Mouse (Mus musculus): ENCODE results near the gene Tnip1.

The Tnip1 gene

DNA sequence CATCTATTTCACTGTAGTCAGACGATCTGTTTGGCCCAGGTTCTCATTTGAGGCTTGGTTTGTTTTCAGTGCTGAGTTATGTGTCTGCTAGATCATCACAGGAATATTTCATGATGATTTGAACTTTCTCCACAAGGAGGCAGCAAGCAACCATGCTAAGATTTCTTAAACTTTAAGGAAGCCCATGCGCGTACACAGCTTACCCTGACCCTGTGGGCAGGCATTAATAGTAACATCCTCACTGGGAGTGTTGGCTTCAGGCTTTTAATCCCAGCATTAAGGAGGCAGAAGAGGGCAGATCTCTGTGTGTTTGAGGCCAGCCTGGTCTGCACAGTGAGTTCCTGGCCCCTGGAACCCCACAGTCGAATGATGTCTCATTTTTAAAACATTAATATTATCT lies 83.3 kb downstream of the Tnip1 start:
- peak; percentile 87 for DNase-seq (ENCODE audit: low read depth)

DNA sequence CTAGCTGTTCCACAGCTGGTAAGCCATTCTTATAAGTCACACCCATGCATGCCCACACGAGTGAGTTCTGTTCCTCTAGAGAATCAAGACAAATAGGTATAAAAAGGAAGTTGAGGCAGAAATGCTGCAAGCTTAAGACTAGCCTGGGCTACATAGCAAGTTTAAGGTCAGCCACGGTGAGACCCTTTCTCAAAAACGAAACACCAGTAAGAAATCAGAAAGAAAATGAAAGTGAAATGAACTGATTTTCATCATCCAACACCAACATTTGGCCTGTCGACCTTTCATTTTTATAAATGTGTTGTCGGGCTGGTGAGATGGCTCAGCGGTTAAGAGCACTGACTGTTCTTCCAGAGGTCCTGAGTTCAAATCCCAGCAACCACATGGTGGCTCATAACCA lies 83.8 kb downstream of the Tnip1 start:
- DNase-seq (ENCODE audit: low read depth) = no peak

DNA sequence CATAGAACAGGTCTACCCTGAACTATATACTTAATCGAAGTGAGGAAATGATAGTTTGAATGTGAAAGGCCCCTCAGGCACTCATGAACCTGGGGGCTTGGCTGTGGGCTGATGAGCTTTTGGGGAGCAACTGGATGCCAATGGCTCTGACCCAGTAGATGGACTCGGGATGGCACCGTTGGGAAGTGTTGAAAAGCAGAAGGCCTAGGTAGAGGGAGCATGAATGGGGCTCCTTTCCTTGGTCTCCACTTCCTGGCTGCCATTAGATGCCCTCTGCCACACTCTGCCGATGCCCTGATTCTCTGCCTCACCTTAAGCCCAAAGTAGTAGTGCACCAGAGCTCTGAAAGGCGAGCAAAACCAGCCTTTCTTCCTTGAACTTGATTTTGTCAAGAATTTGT lies 86.7 kb downstream of the Tnip1 start:
- DNase-seq (ENCODE audit: low read depth) = no peak

DNA sequence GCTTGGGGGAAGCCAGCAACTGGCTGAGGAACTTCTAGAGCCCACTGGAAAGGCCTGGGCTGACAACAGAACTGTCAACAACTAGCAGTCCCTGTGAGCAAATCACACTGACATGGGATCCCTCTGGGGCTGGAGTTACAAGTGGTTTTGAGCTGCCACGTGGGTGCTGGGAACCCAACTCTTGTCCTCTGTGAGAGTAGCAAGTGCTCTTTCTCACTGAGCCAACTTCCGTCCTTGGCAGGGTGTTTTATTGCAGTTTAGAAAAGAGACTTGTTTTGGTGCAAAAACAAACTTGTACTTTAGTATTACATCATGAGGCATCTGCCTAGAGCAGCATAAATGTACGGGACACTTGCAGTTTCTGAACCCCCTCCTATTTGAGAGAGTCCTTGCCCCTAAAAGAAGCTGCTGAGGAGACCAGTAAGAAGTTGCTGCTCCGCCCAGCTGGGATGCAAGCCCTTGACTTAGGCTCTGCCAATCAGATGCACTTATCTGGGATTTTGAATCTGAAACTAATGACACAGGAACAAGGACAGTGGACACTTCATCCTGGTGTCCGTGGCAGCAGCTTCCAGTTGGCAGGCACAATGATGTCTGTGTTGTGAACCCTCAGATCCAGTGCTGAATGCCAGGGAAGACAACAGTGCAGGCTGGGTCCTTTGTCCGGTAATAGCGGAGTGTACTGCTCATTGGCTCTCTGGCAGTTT lies 90.7 kb downstream of the Tnip1 start:
- no peak for DNase-seq (ENCODE audit: low read depth)

DNA sequence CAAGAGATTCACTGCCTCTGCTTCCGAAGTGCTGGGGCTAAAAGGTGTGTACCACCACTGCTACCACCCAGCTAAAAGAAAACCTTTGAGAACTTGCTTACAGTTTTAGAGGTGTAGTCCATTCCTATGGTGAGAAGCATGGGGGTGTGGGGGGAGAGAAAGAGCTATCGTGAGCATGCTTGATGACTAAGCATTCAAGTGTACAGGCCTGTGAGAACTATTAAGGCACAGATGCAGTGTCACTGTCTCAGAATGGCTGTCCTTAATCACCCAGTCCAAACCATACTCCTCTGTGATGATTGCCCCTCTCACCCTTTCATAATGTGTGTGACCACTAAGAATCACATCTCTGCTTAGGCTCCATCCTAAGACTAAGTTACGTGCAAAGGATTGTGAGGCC lies 93.4 kb downstream of the Tnip1 start:
- no peak for DNase-seq (ENCODE audit: low read depth)

DNA sequence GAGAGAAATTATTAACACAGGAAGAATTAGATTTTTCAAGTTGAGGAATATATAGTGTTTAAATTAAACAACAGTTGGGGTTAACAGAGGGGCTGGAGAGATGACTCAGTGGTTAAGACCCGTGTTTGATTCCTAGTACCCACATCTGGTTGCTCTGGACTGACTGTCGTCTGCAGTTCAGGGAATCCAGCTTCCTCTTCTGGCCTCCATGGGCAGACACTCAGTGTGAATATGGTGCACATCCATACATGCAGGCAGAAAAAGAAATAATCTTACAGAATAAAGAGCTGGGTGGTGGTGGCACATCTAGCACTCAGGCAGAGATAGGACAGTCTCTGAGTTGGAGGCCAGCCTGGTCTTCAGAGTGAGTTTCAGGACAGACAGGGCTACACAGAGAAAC lies 94.3 kb downstream of the Tnip1 start:
- no peak for DNase-seq (ENCODE audit: low read depth)

DNA sequence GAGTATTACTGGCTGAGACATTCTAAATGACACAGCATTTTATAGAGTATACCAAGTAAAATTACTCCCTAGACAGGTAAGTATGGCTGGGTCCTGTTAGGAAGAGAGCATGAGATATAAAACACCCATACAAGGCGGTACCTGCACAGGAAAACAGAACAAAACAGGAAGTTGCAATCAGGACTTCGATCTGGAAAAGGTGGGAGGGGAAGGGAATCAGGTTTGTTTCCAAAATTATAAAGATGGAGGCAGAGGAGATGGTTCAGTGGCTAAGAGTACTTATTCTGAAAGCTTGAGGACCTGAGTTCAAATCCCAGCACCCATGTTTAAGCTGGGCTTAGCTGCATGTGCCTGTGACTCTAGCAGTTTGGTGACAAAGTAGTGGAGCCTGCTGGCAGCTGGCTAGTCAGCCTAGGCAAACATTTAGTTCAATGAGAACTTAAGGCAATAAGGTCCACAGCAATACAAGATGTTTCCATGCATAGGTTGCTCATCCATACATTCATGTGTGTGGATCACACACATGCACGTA lies 94.7 kb downstream of the Tnip1 start:
- DNase-seq (ENCODE audit: low read depth) = no peak

DNA sequence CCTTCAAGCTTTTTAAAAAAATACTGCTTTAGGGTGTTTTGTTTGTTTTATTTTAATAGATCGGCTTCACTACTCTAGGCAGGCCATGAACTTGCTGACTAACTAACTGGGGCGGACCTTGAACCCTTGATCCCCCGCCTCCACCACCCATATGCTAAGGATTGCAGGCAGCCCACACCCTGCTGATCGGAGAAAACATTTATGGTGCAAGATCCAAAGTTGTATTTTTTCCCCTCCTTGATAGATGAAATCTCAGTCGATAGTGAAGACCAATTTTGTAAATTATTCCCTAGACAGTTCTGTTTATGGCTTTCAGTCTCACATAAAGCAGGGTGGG lies 95.7 kb downstream of the Tnip1 start:
- DNase-seq (ENCODE audit: low read depth) = no peak

DNA sequence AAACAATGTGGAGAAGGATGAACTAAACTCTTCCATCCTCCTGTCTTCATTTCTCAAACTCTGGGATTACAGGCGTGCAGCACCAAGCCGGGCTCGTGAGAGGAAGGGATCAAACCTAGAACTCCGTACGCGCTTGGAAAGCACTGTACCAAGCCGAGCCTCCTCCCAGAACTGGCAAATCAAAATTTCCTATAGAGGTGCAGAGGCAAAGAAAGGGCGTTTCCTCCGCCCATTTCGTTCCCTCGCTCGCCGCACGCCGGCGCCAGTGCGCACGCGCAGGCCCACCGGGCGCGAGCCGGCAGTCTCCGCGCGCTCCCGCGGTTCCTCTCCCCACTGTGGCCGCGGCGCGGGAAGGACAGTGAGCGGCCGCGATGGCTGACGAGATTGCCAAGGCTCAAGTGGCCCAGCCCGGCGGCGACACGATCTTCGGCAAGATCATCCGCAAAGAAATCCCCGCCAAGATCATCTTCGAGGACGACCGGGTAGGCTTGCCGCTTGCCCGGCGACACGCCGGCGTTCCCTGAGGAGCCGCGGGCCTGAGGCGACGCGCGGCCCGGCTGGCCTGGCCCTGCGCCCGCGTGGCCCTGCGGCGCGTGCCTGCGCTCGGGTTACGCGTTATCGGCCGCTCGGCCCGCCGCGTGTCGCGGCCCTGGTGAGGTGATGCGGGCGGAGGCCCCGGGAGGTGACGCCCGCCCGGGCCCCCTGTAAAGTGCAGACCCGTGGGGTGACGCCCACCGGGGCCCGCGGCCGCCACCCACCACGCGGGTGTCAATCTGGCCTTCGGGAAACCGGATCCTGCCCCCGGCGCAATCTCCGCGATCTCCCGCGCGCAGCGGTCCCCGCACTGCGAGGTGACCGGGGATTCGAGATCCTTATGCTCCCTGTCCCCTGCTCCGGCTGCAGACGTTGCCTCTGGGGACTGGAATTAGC lies 96.3 kb downstream of the Tnip1 start, which contains the start of gene Hint1:
Hint1 (plus strand) TSS at position 265 of the 930 bp plus-strand sequence.
- DNase-seq (ENCODE audit: low read depth) = peak; percentile 94

DNA sequence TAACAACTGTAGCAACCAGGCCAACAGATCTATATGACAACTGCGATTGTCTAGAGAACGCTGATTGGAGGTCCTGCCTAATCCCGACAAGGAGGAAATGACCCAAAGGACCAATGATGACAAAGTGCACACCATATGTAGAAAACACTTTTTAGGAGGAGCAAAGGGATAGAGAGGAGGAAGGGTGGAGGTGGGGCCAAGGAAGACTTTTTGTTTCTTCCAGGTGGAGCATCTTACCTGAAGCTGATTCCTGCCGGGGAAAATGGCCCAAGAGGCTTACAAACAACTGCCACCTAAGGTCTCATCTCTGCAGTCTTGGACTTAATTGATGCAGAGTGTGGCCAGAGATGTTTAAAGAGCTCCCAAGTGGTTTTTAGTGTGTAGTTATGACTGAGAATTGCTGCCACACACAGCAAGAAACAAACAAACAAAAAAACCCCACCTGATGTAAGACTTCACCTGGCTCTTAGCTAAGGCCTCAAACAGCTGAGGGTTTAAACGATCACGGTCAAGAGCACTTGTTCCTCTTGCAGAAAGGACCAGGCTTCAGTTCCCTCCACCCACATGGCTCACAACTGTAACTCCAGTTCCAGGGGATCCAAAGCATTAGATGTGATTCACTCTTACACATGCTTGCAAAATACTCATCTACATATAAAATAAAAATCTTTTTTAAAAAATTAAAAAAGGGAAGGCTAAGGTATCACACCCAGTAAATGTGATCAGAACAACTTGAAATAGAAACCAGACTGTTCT lies 97.2 kb downstream of the Tnip1 start:
- DNase-seq (ENCODE audit: low read depth) = no peak

DNA sequence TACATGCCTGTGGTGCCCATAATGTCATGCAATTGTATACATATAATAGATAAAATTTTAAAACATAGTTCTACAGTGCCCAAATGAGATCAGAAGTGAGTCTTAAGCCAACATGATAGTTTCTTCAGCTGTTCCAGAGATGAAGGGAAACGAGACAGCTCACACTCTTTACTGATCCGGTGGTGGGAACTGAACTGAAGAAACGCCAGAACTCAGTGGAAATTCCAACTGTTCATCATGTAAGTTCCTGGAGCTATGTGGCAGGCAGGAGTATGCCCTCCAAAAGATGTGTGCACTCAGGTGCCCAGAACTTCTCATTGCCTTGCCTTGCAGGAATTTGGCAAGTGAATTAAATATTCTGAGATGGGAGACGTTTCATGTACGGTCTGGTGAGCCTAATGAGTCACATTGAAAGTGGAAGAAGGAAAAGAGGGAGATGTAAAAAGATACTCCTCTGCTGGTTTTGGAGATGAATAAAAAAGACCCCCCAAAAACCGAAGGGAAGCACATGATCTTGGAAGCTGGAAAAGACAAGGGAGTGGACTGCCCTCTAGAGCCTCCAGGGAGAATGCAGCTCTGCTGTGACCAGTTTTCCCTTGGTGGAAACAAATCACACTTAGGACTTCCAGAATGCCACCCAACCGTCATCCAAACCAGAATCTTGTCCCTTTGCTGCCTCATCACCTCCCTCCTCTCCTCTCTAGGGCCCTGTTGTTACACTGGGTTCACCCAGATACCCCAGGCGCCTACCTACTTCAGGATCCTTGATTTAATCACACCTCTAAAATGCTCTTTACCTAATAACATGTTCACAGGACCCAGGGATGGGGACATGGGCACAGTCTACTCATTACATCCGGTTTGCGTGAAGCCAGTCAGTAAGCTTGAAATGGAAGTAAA lies 99.8 kb downstream of the Tnip1 start:
- peak; percentile 59 for DNase-seq (ENCODE audit: low read depth)

DNA sequence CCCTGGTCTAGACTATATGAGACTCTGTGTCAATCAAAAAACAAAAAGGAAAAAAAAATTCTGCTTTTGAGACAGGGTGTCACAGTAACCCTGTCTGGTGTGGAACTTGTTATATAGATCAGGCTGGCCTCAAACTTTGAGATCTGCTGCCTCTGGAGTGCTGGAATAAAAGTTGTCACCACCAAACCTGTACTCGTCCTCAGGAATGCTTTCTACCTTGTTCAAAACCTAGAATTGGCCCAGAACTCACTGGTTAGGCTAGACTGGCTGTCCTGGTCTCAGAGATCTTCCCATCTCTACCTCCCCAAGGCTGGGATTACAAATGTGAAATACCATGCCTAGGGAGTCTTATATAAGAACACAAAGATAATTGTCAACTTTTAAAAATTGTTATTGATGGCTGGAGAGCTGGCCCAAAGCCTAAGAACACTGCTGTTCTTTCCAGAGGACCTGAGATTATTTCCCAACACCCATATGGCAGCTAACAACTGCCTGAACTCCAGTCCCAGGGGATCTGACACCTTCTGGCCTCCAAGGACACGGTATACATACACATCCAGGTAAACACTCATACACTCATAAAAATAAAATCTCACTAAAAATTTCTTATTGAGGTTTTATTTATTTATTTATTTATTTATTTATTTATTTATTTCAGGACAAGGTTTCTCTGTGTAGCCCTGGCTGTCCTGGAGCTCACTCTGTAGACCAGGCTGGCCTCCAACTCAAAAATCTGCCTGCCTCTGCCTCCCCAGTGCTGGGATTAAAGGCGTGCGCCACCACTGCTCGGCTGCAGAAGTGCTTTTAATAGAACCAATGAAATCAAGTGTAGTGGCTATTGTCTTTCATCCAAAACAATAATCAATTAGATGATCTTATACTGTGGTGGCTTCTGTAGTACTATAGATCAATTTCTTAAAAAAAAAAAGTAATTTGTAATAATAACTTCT lies 101.0 kb downstream of the Tnip1 start:
- DNase-seq (ENCODE audit: low read depth) = no peak

All from naive thymus-derived CD4-positive, alpha-beta T cell, adult 2 months (primary cell).